Mouse (Mus musculus) kidney, postnatal 25 days (tissue): Measurements from ENCODE around the gene Foxp2.
A peak's percentile ranks its signal among the peaks of the same experiment; 100 is the strongest.

Experiments used
- DNase-seq, 2 experiments: peaks; one replicate each; pipeline ENCODE4 v3.0.0; 2021; ENCODE audit warnings: mixed read lengths in 2 of 2

Gene Foxp2

DNA sequence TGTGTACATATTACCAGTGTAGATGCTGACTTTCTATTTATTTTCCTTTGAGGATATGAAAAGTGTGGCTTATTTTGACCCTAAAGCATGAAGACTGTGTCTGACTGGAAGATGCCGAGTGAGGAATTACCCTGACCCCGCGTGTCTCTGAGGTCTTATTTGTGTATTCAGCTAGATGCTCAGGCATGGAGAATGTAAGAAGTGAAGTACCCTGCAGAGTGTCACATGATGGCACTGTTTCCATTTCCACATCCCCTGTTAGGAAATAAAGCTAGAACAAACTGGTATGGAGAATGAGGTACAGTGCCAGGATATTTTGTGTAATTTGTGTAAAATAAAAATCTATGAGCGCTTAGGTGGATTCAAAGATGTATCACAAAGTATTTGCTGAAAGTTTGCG lies 219.8 kb downstream of the Foxp2 start:
- no peak for DNase-seq

DNA sequence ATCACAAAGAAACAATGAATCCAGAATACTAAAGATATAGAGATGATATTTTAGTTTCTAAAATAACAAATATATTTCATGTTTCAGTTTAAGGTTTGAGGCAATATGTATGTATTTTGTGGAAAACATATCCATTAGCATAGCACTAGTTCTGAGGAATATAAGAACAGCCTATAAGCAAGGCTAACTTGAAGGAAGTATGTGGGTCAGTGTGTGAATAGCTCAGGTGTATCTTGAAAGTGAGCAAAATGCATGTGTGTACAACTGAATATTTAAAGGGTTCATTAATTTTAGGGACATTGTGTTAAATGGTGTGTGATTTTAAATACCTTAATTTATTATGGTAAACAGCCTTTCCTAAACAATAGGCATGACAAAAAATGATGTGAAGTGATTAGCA lies 220.2 kb downstream of the Foxp2 start:
- DNase-seq = no peak

GRCm38 (mm10) chr6:15130142-15130541 lies 229.0 kb downstream of the Foxp2 start:
- DNase-seq = no peak

DNA sequence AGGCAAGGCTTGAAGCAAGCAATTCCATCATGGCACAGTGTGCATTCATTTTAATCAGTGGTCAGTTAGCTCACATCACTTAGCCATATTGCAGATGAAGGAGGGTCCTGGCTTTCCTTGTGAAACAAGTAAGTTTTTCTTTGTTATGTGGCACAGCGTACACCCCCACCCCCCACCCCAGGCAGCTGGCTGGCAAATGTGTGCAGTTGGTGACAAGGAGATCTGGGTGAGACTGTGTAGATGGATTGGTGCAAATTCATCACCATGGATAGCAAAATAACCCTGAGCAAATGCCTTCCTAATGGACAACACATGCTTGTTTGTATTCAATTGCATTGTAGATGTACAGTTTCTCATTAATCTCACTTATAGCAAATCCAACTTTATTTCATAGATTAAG lies 240.9 kb downstream of the Foxp2 start:
- DNase-seq = no peak

- no peak for DNase-seq
Observed at GRCm38 (mm10) chr6:15151619-15152018, 250.5 kb downstream of the Foxp2 start.

GRCm38 (mm10) chr6:15163508-15164053 lies 262.4 kb downstream of the Foxp2 start:
- DNase-seq = peak in 1 of 2 experiments; percentile 24

DNA sequence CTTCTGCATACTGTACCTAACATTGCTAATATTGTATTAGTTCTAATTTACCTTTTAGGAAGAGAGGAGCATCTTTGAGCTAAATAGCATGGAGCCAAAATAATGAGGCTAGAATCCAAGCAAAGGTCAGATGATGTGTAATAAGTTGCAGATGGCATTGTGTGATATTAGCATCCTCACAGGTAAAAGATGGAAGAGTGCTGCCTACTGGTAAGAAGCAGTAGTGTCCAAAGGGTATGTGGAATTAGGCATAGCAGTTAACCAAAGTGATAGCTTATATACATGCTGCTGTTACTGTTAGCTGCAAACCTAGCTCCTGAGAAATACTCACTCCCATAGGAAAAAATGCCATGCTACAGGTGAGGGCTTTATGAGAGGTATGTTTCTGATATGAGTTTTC lies 275.6 kb downstream of the Foxp2 start:
- no peak for DNase-seq

DNA sequence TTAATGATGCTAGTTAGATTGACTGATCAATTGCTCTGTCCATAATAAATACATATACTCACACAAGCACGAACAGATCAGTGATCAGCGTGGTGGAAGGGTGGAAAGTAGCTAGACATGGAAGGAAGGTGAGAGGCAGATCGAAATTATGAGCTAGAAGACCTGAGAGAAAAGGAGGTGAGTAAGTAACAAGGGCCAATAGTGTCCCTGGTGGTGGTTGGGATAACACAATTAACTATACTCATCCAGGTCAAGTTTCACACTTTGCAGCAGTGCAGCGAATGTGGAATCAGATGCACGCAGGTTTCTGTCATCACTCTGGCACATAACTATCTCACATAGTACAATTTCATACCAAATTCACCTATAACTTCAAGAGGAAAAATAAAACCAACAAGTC lies 291.7 kb downstream of the Foxp2 start:
- peak in 1 of 2 experiments; percentile 22 for DNase-seq

GRCm38 (mm10) chr6:15242176-15242942 lies 341.2 kb downstream of the Foxp2 start:
- no peak for DNase-seq

GRCm38 (mm10) chr6:15257393-15257792 lies 356.2 kb downstream of the Foxp2 start:
- DNase-seq = no peak

DNA sequence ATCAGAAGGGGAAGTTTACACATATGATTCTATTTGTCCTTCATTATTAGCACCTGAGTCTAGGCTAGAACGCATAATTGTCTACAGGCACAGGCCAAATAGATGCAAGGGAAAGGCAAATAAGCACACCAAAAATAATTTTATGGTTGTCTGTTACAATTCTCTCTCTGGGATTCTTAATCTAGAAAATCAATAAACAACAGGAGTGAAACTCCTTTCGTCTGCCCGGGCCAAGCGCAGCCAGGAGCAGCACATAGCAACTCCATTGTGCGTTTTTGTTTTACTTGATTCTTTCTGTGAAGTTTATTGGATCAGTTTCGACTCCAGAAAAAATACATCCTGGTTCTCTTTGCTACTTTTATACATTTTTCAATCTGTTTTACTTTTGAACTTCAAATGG lies 356.7 kb downstream of the Foxp2 start:
- no peak for DNase-seq

DNA sequence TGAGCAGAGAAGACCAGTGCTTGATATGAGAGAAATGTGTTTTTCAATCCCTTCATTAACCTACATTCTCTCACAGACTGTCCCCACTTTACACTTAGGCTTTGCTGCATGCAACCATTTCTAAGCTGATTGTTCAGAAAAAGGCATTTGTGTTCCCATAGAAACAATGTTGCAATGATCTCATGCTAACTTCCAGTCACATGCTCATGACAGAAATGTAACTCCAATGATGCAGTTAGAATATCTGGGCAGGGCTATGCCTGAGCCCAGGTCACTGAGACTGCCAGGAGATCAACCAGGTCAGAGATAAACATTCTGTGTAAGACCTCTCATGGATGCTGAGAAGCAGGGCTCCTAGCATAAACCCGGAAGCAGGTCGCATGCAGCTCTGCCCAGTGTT lies 367.0 kb downstream of the Foxp2 start:
- DNase-seq = no peak

DNA sequence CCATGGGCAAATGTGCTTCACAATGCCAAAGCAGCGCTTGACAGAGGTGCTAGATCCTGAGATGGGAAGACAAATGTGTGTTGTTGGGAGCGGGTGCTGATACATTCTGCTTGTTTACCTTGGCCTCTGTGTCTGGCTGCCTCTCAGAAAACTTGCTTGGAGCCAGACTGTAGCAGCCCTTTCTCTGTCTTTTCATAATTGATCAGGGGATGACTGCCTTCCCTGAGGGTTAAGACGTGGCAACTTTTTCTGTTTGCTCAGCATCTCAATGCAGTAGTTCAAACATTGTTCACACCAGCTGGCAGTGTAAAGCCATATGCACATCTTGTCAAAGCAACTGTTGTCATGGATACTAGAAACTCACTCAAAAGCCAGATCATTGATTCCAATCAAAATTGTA lies 384.1 kb downstream of the Foxp2 start:
- no peak for DNase-seq

DNA sequence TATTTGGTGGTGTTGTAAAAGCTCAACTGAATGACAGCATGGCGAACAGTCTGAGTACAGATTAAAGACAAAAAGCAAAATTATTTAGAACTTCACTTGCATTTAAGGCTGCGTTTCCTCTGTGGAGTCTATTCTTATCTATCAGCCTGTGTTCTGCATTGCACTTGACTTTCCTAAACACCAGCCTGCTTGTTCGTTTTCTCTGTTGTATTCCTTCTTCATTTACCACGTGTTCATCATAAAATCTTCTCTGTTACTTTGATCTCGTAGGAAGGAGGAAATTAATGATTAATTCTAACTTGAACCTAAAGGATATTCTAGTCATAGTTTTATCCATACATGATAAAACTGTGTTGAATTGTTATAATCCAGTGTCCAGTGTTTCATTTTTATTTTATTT lies 392.9 kb downstream of the Foxp2 start:
- no peak for DNase-seq

DNA sequence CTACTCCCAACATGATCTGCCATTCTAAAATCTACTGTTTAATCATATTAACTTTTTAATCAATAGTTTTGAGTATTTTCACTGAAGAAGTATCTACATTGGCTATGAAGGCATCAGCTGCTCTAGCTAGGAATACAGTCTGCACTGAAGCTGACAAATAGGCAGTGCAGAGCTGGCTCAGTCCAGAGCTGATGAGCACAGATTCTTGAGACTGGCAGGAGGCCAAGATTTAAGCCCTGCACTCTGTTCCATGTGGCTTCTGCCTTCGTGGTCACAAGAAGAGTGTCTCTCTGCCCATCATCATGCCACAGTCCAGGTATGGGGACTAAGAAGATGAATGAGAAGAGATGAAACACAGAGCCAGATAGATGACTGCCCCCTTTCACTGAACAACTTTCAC lies 398.1 kb downstream of the Foxp2 start:
- DNase-seq = peak in 1 of 2 experiments; percentile 8

- DNase-seq = no peak
Observed at GRCm38 (mm10) chr6:15310671-15311070, 409.5 kb downstream of the Foxp2 start.

DNA sequence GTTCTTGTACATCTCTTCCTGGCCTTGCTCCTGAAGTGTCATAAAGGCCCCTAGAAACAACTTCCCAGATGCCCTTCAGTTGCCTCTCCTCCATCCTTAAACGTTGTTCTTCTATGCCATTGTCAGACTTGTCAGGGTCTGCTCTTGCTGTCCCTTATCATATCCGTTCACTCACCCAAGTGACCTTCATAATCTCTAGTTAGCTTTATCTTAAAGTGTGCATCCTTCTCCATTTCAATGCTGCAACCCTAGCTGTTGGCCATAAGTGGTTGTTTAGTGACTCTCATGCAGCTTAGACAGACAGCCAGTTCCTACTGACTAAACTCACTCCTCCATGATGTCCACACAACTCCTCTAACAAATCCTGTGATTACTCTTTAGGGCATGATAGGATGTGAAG lies 415.8 kb downstream of the Foxp2 start:
- no peak for DNase-seq

DNA sequence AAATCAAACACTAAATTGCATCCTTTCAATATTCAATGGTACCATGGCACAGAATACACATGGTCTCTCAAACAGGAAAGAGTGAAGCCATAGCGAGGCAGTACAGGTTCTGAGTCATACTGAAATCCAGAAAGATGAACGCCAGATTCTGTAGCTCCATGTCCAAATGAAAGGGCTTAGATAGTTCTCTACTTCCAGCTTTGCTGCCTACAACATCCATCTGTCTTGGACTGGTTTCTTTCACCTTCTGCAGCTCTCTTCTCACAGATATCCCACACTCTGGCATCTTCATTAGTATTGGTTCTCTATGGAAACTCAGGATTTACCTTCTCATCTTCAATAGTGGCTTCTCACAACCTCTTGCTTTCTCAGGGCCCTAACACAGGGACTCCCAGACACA lies 417.2 kb downstream of the Foxp2 start:
- DNase-seq = no peak

GRCm38 (mm10) chr6:15321551-15321974 lies 420.4 kb downstream of the Foxp2 start:
- no peak for DNase-seq

GRCm38 (mm10) chr6:15323099-15323498 lies 421.9 kb downstream of the Foxp2 start:
- no peak for DNase-seq

DNA sequence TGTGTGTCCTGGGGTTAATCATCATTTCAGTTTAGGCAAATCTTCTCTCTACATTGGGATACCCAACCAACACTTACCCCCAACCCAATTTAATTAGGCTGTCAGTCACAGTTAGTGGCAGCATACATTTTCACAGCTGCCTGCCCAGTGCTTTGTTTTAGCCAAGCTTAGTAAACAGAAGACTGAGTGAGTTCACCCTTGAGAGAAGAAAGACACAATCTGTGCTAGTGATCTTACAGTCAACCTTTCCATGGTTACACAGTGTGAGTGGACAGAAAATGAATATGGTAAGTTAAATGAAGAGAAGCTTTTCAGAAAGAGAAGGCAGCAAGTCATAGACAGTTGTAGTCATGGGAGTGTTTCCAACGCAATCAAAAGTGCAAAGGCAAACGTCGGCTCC lies 446.6 kb downstream of the Foxp2 start:
- DNase-seq = no peak

GRCm38 (mm10) chr6:15355852-15356251 lies 454.7 kb downstream of the Foxp2 start:
- no peak for DNase-seq

DNA sequence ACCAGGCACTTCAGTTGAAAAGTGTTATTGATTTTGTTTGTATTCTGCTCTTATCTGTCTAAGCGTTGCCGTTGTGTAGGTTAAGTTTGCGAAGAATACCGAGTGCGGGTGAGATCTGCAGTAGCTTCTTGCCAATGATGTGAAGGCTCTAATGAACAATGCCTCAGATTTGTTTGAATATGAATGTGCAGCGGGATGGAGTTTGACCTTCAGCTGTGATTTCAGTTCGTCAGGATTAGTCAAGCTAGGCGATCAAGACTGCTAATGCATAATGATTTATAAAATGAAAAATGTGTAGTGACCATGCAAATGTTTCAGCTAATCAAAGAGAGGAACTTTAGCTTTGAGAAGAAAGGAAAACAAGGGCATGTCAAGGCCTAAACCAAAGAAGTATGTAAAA lies 469.1 kb downstream of the Foxp2 start:
- no peak for DNase-seq

DNA sequence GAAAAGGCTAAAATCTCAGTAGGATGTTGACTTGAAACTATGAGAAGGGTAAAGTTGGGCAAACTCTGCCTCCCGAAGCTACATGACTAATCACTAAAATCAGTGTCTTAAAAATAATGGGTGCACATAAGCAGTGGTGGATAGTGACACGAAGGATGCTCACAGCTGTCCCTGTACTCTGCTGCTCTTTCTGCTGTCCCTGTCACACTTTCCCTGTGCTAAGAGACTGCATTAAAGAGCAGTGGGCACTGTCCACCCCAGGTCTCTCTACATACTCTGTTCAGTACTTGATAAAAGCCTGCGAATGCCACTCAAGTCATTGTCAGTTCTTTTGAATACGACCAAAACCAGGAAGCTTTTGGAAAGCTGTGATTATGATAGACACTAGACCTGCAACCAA lies 469.7 kb downstream of the Foxp2 start:
- no peak for DNase-seq

- DNase-seq = no peak
Observed at GRCm38 (mm10) chr6:15373621-15374020, 472.5 kb downstream of the Foxp2 start.
